Mouse (Mus musculus) heart, embryonic 16.5 days (tissue): ENCODE data around the gene Taf8. TPM values are rescaled to one million over a fixed set of nuclear protein-coding genes. Genes with fewer than 3 reads are reported as not detected.
A peak's percentile ranks its signal among the peaks of the same experiment; 100 is the strongest.
"Not testable (repeated sequence)": the region's sequence is repeated elsewhere in the genome, so short reads cannot be mapped to it uniquely, and the experiment has no call there.

ENCODE experiments used
- ATAC-seq: fragments of 200-750 bp; cut with Nextera tagmentation; replicated peaks from 2 replicates; pipeline ENCODE4 v1.8.0; 2017; ENCODE audit warnings: moderate number of reproducible peaks; ENCODE audit not compliant: insufficient read depth, low FRiP score; ENCODE audit errors: extremely low read depth
- H3K27ac ChIP-seq: fragments of 300-500 bp; sonication (generic); 2 replicates; pipeline ENCODE4 v1.5.1; 2014; ENCODE audit warnings: mild to moderate bottlenecking, low read length, control low read depth, moderate library complexity
- H3K27me3 ChIP-seq: fragments of 300-500 bp; sonication (generic); 2 replicates; pipeline ENCODE4 v1.6.1; 2014; ENCODE audit warnings: low read length, mixed read lengths; ENCODE audit not compliant: control insufficient read depth, insufficient read depth
- H3K36me3 ChIP-seq: fragments of 300-500 bp; sonication (generic); 2 replicates; pipeline ENCODE4 v1.6.1; 2014; ENCODE audit not compliant: control insufficient read depth, insufficient read depth
- H3K4me1 ChIP-seq: fragments of 300-500 bp; sonication (generic); 2 replicates; pipeline ENCODE4 v1.6.1; 2014; ENCODE audit warnings: low read length, mixed read lengths; ENCODE audit not compliant: control insufficient read depth, insufficient read depth
- H3K4me2 ChIP-seq: fragments of 300-500 bp; sonication (generic); 2 replicates; pipeline ENCODE4 v1.6.1; 2014; ENCODE audit warnings: low read depth, mild to moderate bottlenecking, control low read depth, low read length
- H3K4me3 ChIP-seq: fragments of 300-500 bp; sonication (generic); 2 replicates; pipeline ENCODE4 v1.5.1; 2014; ENCODE audit warnings: mild to moderate bottlenecking, control low read depth, low read length
- H3K9ac ChIP-seq: fragments of 300-500 bp; sonication (generic); 2 replicates; pipeline ENCODE4 v1.6.1; 2014; ENCODE audit warnings: low read length, control low read depth
- H3K9me3 ChIP-seq: fragments of 300-500 bp; sonication (generic); replicated peaks from 2 replicates; pipeline ENCODE4 v1.6.1; 2016; ENCODE audit warnings: low read length; ENCODE audit not compliant: control insufficient read depth
- WGBS: fragments of 180-500 bp; shearing (Covaris S2); extraction: QIAGEN DNeasy Blood & Tissue Kit; methylation state at CpG from one replicate; pipeline ENCODE4 v1.1.7; 2014; 5-methylcytosine and 5-hydroxymethylcytosine counted together
- polyA plus RNA-seq: library from polyadenylated mRNA; unstranded; fragments of >200 nt; fragmentation: Nextera tagmentation; extraction: Ambion mirVana; gene quantifications from 2 replicates; pipeline ENCODE4 v1.2.1, GENCODE M21; 2015

The Taf8 gene
- polyA plus RNA-seq, 1 experiment from 2014 or later, result 20.3 TPM

DNA sequence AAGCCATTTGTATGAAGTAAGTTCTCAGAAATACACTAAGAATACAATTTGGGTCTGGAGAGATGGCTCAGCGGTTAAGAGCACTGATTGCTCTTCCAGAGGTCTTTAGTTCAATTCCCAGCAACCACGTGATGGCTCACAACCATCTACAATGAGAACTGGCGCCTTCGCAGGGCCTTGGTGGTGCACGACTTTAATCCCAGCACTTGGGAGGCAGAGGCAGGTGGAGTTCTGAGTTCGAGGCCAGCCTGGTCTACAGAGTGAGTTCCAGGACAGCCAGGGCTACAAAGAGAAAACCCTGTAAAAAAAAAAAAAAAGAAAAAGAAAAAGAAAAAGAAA is 584 bp upstream of the Taf8 start:
- Histone ChIP-seq H3K9ac (0 out of 2 replicates have a peak overlapping the region, but pooled peaks have one; percentile 24), H3K4me2 (peak overlapping the region; percentile 91; the same call in 1 of the 2 replicates), H3K36me3 (peaks cover 12% of the 10 kb centered on the region), H3K27ac (peak overlapping the region; percentile 87), H3K4me1 (peaks cover 24% of the 10 kb centered on the region)
- WGBS, result 79% methylated on average over 6 of the region's 6 CpGs
- not testable (repeated sequence) for H3K9me3 ChIP-seq, ATAC-seq, H3K4me3 ChIP-seq, H3K27me3 ChIP-seq

DNA sequence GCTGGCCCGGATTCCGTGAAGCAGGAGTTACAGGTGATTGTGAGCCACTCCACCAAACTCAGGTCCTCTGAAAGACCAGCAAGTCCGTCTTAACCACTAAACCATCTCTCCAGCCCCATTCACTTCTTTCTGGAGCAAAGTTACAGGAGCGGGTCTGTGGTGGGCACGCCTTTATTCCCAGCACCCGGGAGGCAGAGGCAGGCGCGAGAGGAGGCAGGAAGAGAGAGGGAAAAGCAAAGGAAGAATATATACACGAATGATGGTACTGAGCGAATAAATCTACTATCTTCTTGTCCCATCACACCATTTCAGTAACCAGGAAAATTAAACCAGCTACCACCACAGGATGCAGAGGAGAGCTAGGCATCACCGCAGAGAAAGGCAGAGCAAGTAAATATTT is 561 bp downstream of the Taf8 start:
- 8% methylated on average over 11 of the region's 11 CpGs for WGBS
- Histone ChIP-seq H3K27me3 (no peaks in the 10 kb centered on the region), H3K4me1 (peaks cover 22% of the 10 kb centered on the region), H3K9ac (peak overlapping the region; percentile 91), H3K27ac (0 out of 2 replicates have a peak overlapping the region, but pooled peaks have one; percentile 9), H3K4me3 (peak overlapping the region; percentile 90), H3K9me3 (no peaks in the 10 kb centered on the region), H3K36me3 (peaks cover 20% of the 10 kb centered on the region), H3K4me2 (peak overlapping the region; percentile 91)
- peak; percentile 4; the same call in 1 of the 2 replicates for ATAC-seq

DNA sequence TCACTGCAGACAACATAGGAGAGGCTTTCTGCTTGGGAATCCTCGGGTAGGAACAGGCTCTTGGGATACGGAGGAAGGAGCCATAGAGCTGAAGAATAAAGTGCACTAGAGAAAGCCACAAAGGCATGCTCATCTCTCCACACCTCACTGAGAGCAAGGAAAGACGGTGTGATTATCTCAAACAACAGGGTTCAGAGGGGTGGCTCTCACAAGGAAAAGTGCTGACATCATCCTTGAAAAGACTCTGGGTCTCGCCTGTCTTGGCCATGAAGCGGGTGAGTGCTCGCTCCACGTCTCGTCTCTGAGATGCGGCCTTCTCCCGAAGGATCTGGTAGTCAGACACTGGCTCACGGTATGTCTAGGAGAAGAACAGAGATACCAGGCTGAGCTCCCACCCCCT is 8.0 kb downstream of the Taf8 start:
- Histone ChIP-seq H3K27me3 (no peaks in the 10 kb centered on the region), H3K4me2 (no peak overlapping the region), H3K9ac (no peak overlapping the region), H3K36me3 (peaks cover 75% of the 10 kb centered on the region), H3K4me1 (no peaks in the 10 kb centered on the region), H3K4me3 (no peak overlapping the region), H3K9me3 (no peaks in the 10 kb centered on the region), H3K27ac (no peak overlapping the region)
- no peak for ATAC-seq
- WGBS, result 79% methylated on average over 11 of the region's 11 CpGs

DNA sequence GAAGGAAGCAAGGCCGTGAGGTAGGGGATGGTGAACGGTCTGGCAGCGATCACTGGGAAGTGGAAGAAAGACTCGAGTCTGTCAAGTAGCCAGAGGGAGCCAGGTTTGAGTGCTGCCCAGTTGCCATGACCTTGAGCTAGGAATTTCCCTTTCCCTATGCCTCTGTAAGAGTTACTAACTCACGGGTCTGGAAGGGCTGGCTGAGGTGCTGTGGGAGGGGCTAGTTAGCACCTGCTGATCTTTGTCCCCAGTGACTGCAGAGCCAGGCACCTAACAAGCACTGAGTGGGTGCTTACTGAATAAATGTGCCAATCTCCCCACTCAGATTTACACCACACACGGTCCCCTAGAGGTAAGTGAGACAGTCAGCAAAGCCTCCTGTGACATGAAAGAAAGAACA is 8.4 kb downstream of the Taf8 start:
- Histone ChIP-seq H3K27me3 (no peaks in the 10 kb centered on the region), H3K4me3 (no peak overlapping the region), H3K9ac (no peak overlapping the region), H3K4me2 (no peak overlapping the region), H3K4me1 (no peaks in the 10 kb centered on the region), H3K27ac (no peak overlapping the region), H3K9me3 (no peaks in the 10 kb centered on the region), H3K36me3 (peaks cover 78% of the 10 kb centered on the region)
- 79% methylated on average over 6 of the region's 6 CpGs for WGBS
- ATAC-seq, result no peak

DNA sequence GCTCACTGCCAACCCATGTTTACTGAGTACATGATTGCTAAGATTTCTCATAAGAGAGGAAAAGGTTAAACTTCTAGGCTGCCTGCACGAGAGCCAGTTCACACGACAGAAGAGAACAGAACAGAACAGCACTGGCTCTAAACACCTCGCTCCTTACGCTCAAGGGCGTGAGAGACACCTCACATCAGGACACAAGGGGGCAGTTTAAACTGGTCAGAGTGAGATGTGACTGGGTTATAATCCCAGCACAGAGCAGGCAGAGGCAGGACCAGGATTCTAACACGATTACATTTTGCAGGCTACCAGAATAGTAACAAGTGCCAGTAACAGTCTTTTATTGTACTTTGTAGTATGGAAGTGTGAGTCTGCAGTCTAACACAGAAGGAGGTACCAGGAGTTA is 9.4 kb downstream of the Taf8 start:
- Histone ChIP-seq H3K27ac (no peak overlapping the region), H3K36me3 (peaks cover 74% of the 10 kb centered on the region), H3K9ac (no peak overlapping the region), H3K4me3 (no peak overlapping the region), H3K4me1 (no peaks in the 10 kb centered on the region), H3K9me3 (no peaks in the 10 kb centered on the region), H3K4me2 (no peak overlapping the region), H3K27me3 (no peaks in the 10 kb centered on the region)
- 69% methylated on average over 6 of the region's 6 CpGs for WGBS
- ATAC-seq, result no peak

DNA sequence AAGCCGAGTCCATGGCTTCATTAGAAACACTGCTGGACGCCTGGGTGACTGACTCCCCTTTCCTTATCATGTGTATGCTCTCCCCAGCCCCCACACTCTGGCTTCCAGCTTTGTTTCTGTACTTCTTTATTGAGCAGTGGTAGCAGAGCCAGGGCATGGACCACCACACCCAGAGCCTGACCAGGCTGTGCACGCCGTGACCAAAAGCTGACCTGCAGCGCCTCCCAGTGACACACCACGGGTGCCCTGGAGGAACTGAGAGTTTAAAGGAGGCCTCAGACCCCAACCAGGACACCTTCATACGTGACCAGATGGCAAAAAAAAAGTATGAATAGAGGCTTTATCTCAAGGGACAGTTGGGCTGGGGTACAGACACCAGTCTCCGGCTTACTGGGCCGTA is 11.3 kb downstream of the Taf8 start:
- no peak for ATAC-seq
- WGBS, result 69% methylated on average over 9 of the region's 9 CpGs

DNA sequence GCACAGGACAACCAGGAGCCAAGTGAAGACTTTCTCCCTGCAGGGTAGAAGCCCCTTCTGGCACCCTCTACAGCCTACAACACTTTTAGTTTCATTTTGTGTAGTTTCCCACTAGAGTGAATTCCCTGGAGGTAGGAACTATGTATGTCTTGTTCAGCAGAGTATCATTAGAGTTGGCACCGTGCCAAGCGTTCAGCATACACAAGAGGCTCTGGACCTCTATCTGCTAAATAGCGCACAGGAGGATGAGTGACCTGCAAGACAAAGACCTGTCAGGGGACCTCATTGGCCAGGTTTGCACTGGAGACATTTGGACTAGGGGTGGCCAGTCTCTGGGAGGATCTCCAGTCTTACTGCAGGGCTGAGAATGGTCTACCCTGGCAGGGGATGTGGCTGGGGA is 16.3 kb downstream of the Taf8 start:
- 54% methylated on average over 3 of the region's 3 CpGs for WGBS
- Histone ChIP-seq H3K9ac (no peak overlapping the region), H3K27me3 (no peaks in the 10 kb centered on the region), H3K27ac (no peak overlapping the region), H3K4me3 (no peak overlapping the region), H3K4me2 (no peak overlapping the region), H3K9me3 (no peaks in the 10 kb centered on the region), H3K36me3 (peaks cover 20% of the 10 kb centered on the region), H3K4me1 (peaks cover 16% of the 10 kb centered on the region)
- ATAC-seq, result no peak

More for the DNA sequence above, 11.3 kb downstream of the Taf8 start:
- Histone ChIP-seq H3K27ac (no peak overlapping the region), H3K9me3 (no peaks in the 10 kb centered on the region), H3K4me2 (no peak overlapping the region), H3K36me3 (peaks cover 60% of the 10 kb centered on the region), H3K9ac (no peak overlapping the region), H3K27me3 (no peaks in the 10 kb centered on the region), H3K4me1 (peaks cover 3% of the 10 kb centered on the region; the same call in 1 of the 2 replicates), H3K4me3 (no peak overlapping the region)

DNA sequence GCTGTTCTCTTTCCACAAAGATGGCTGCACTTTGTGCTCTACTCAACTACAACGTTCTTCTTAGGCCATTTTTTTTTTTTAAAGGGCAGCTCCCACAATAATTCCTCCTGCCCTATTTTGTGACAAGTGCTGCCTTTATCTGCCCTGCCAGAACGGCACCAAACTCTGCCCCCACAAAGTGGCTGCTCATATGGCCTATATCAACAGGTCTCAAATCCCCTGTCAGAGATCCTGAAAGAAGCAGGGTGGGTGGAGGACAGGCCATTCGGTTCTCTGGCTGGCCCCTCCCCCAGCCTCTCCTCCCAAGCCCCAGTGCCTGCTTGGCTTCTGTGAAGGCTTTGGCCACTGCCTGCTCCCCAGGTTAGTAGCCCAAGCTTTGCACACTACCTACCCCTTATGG is 17.1 kb downstream of the Taf8 start:
- Histone ChIP-seq H3K4me2 (no peak overlapping the region), H3K9me3 (no peaks in the 10 kb centered on the region), H3K36me3 (peaks cover 14% of the 10 kb centered on the region), H3K4me1 (peaks cover 16% of the 10 kb centered on the region), H3K27me3 (no peaks in the 10 kb centered on the region), H3K27ac (peak overlapping the region; percentile 21; the same call in 1 of the 2 replicates), H3K9ac (peak overlapping the region; percentile 10; the same call in 1 of the 2 replicates), H3K4me3 (no peak overlapping the region)
- WGBS, result 9% methylated on average over 3 of the region's 3 CpGs
- ATAC-seq, result no peak

DNA sequence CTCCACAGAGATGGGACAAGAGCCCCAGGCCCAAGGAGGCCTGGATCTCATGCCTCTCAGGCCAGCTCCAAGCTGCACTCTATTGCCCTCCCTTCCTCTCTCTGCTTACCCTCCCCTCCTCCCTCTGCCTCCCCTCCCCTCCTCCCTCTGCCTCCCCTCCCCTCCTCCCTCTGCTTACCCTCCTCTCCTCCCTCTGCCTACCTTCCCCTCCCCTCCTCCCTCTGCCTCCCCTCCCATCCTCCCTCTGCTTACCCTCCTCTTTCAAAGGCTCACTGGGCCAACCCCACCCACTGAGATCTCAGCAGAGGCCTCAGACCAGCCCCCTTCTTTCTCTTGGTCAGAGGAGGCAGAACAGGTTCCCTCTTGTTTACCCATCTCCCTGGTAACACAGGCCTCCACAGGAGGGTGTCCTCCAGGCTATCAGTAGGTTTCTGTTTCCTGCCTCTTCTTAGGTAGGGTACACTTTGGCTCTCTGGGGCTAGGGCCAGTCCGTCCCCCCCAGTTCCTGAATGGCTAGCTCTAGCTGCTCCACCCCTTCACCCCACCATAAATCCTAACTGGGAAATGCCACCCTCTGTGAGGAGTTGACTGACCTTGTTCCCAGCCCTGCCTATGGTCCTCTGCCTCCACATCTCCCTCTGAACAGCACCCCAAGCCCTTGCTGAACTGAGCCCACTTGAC is 17.7 kb downstream of the Taf8 start:
- Histone ChIP-seq H3K36me3 (peaks cover 9% of the 10 kb centered on the region; the same call in 1 of the 2 replicates), H3K27me3 (no peaks in the 10 kb centered on the region), H3K4me3 (no peak overlapping the region), H3K9ac (peak overlapping the region; percentile 10; the same call in 1 of the 2 replicates), H3K27ac (peak overlapping the region; percentile 21; the same call in 1 of the 2 replicates), H3K4me2 (no peak overlapping the region), H3K9me3 (no peaks in the 10 kb centered on the region), H3K4me1 (peaks cover 20% of the 10 kb centered on the region)
- peak; percentile 49 for ATAC-seq
- 47% methylated on average over 1 of the region's 1 CpGs for WGBS
